1 mouse cellular context compared by ENCODE assay signal in the genomic region with DNA sequence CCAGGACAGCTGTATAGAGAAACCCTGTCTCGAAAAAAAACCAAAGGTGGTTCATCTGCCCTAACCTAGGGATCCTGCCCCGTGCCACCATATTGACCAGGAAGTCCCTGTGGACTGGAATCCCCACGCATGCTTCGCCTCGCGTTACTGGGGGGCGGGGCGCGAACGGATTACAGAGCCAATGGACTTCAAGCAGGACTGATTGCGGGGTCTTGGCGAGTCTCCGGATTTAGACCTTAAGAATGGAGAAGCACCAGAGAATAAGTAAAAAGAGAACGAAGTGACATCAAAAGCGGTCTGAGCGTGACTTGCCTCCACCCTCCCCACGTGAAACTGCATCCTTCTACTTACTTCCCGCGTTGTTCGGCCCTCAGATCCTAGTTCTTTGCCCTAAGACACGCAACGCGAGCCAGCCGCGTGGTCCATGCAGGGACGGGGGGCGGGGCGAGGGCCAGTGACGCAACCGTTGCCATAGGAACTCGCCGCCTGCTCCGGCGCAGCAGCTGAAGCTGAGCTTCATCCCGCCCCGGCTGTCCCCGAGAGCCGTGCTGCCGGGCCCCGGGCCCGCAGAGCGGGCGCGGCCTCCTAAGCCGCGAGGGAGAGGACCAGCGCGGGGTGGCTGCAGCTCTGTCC.
TF ChIP-seq lines count a peak whose summit lies in the region.

TSS of gene Lrrc73 (plus strand) at position 80 of the 633 bp plus-strand sequence.

TF ChIP-seq in MEL, 35 proteins besides CTCF, POLR2A, EP300 and RAD21 (continued from another document):
- no peak for TF ChIP-seq TBP (IDR thresholded peaks at IDR 0.05; ENCODE audit: low read depth, low read length)
TF ChIP-seq in MEL: peak in this region for 7.
